Mouse (Mus musculus) gastrocnemius, adult 18-20 months (tissue): ENCODE results near the gene Chpf2. TPM values are rescaled to one million over a fixed set of nuclear protein-coding genes. Genes with fewer than 3 reads are reported as not detected.
"Not testable (repeated sequence)": the region's sequence is repeated elsewhere in the genome, so short reads cannot be mapped to it uniquely, and the experiment has no call there.

Source experiments
- DNase-seq: peaks from one replicate; pipeline ENCODE4 v3.0.0; 2021; ENCODE audit warnings: low spot score
- long read RNA-seq, 2 experiments: library from polyadenylated mRNA; stranded (forward); transcript quantifications; one replicate each; pipeline ENCODE4 v2.0.0; 2021
- total RNA-seq, 2 experiments: library from RNA; stranded (reverse); gene quantifications; 2 replicates each; pipeline ENCODE4 v1.2.3; 2021

Gene Chpf2
- total RNA-seq: 10 to 100 TPM in 1 of 2 experiments, 1 to 10 TPM in 1; 8.9 to 10.3 TPM
- long read RNA-seq, experiment 1, partial matches to known transcripts: 1 of 7 reads
- long read RNA-seq, experiment 1, other reads (novel, unspliced or antisense): 3 of 7 reads
- long read RNA-seq, experiment 2, full-length matches to known transcripts: 15 of 18 reads
- long read RNA-seq, experiment 2, partial matches to known transcripts: 1 of 18 reads
- long read RNA-seq, experiment 2, other reads (novel, unspliced or antisense): 2 of 18 reads

DNA sequence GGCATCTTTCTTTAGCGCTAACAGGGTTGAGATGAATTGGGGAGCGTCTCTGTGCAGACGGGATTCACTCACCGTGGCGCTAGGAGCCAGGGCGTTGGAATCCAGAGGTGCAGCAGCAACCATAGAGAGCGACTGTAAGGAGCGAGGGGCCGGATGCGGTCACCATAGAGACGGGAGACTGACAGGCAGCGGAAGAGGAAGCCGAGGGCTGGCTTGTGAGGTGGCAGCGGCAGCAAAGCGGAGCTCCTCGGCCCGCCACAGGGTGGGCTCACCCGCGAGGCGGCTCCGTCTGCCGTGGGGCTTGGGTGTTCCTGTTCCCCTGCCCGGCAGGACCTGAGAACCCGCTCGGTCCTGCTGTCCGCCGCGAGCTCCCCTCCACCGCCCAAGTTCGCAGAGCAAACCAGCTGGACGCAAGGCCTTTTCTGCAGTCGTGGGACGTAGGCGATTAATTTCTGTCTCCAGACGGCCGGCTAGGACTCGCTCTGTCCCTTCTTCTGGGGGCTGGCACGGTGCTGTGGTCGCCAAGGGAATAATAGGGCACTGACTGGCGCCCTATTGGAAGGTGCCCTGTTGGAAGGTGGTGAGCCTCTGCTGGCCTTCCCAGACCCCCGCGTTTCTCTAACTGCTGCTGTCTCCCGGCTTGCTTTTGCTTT, at the start of gene Chpf2:
Gene Chpf2, plus strand, starts transcription at position 195 of the 653 bp plus-strand sequence.
- peak; percentile 81 for DNase-seq

DNA sequence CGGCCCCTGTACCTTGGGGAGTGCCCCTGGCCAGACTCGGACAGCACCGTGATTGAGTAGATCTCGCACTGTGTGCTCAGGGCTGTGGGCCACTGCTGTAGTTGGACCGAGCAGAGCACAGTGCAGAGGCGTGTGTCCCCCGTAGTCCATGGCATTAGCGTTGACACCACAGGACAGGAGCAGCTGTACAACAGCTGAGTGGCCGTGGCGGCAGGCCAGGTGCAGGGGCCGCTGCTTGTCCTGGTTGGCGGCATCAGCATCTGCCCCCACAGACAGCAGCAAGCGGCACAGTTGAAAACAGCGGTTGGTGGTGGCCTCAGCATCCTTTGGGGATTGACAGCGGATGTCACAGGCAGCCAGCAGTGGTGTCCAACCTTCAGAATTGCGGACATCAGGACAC, 48.9 kb upstream of the Chpf2 start:
- DNase-seq: peak; percentile 56

DNA sequence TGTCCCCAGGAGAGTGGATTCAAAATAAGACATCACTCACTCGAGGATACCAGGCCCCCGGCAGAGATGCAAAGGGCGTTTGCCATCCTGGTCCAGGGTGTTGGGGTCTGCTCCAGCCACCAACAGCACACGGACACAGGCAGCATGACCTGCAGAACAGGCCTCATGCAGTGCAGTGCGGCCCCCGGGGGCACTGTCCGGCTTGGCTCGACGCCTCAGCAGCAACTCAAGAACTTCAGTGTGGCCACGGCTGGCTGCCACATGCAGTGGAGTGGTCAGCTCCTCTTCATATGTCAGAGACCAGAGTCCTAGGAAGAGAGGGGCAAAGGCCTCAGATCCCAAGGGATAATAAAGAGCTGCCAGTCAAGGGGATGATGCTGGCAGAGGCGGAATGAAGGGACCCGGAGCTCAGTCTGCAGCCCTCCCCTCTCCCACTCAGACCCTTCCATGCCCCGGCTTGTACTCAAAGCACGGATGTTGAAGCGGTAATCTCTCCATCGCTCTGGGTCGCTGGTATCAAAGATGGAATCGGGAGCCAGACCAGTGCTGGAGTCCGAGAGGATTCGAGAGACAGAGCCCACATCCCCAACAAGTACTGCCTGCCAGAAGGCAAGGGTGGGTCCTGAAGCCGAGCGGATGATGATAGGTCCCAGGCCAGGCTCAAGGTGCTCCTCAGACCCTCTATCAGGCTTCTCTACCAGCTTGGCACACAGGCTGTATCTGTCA, 46.8 kb upstream of the Chpf2 start:
- no peak for DNase-seq

DNA sequence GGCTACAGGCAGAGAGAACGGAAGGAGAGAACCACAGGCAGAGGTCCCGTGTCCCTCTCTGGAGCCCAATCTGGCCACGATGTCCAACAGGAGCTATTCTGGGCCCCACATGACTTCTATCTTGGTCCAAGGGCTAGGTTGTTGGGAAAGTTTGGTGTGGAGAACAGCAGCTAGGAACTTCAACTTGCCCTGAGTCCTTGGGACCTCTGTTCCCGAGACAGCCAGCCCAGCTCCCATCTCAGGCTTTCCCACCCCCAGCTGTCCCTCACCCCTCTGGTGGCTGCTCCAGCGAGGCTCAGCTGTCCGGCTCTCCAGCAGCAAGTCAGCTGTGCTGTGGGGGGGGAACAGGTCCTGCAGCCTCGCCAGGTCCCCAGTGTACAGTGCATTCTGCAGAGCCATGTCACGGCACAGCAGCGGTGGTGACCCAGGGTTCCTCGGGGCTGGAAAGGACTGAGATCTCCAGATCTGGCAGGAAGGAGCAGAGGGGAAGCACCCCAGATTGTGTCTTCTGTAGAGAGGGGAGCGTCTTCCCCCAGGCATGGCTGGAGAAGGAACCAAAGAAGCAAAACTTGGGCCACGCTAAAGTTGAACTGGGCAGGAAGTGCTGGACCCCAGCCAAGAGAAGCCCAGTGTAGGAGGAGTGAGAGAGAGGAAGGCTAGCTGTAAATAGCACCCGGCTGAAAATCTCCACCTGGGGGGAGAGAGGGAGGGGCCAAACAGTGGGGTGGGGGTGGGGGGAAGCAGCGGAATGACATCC, 46.0 kb upstream of the Chpf2 start, which contains the start of gene Asb10:
Gene Asb10, minus strand, starts transcription at position 592 of the 757 bp plus-strand sequence.
- DNase-seq: peak; percentile 85

DNA sequence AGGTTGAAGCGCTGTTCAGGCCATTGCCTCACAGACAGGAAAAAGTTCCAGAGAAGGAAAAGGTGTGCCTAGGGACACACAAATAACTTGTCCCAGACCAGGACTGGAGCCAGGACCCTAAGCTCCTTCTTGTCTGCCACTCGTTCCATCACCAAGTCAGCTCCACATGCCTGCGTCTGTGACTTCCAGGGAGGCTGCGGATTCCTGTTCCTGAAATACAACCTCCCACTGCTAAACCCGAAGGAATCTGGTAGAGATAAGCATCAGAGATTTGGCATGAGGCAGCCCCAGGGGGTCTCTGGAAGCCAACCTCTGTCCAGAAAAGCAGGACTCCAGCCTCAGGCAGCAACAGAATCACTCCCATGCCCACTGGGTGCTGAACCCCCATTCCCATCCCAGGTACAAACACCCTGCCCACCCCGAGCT, 45.4 kb upstream of the Chpf2 start:
- no peak for DNase-seq

DNA sequence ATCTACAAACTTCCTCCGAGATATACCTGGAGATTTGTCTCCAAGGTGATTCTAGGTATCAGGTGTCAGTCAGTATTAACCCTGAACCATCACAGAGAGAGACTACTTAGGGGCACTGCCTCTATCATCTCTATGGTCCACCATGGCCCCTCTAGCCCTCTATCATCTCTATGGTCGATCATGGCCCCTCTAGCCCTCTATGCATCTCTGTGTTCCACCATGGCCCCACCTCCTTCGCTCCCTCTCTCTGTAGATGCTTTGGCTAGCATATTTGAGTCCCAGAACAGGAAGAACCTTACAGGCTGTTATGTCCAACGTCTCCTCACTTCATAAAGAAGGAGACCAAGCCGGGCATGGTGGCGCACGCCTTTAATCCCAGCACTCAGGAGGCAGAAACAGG, 43.9 kb upstream of the Chpf2 start:
- no peak for DNase-seq

DNA sequence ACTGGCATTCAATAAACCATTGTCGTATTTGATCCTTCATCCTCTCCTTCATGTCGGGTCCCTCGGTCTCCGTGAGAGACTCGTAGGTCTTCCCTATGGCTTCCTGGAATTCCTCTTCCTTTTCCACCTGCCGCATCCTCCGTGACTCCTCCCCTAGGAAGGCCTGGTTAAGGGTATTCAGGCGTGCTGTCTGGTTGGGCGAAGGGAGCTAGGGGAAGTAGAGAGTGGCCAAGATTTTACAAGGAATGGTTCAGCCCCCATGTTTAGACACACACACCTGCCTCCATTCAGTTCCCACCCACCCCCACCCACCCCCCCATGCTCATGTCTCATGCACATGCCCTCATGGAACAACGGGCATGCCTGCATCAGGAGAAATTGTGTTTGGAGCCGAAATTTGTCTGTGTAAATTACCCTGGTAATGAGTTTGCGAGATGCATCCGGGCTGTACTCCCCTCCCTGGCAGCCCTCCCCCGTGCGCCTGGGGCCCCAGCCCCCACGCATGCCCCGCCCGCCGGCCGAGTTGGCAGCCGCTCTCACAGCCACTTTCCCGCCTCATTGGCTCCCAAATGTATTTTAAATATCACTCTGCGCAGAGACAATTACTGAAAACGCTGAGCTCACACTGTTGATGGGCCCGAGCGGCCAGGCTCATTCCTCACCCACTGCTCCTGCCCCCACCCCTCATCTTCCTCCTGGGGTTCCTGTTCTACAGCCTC, 35.8 kb upstream of the Chpf2 start:
- no peak for DNase-seq

DNA sequence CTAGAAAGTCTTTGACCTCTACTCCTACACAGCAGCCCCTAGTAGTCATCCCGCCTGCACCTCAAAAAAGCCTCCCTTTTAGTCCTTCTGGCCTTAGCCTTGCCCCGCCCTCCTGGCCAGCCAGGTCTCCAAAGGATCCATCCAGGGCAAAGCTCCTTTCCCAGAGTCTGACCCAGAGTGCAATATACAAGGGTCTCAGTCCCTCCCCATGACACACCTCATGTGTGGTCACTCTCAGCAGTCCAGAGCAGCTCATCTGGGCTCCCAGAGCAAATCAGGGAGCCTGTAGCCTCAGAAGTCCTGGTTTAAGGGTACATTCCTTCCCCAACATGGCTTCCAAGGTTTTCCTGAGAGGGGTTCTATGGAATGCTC, 35.2 kb upstream of the Chpf2 start:
- DNase-seq: no peak

DNA sequence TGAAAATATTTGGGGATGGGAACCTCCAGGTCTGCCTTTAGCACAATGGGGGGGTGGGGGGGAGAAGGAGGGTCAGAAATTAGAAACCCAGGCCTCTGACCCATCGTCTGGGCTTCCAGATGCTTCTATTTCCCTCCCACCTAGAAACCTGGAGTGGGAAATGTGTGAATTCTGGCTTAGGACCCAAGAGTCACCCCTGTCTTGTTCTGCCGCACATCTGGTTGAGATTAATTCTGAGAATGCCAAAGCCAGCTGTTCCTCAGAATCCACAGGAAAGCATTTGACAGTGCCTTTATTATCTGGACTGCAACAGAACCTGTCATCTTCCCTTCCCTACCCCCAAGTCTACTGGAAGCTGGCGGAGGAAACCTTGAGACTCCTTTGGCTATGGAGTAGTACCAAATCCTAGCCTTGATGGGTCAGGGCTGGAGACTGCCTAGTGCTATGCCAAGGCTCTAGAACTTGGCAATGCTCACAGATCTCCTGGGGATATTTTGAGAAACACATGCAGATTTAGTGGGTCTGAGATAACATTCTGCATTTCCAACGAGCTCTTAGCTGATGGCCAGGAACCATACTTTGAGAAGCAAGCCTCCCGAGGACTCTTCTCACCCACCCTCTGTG, 32.8 kb upstream of the Chpf2 start:
- DNase-seq: no peak

DNA sequence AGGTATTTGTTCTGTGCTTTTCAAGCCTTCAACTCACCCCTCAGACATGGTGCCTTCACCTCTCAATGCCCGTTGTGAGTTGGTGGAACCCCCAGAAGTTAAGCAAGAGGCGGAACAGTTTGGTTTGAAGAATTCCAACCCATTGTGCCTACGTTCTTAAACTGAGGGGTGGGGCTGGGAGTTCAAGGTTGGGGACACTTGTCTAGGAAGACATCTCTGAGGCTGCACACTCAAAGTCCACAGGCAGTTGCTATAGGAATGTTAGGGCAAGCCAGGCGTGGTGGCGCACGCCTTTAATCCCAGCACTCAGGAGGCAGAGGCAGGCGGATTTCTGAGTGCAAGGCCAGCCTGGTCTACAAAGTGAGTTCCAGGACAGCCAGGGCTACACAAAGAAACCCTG, 31.2 kb upstream of the Chpf2 start:
- not testable (repeated sequence) for DNase-seq

DNA sequence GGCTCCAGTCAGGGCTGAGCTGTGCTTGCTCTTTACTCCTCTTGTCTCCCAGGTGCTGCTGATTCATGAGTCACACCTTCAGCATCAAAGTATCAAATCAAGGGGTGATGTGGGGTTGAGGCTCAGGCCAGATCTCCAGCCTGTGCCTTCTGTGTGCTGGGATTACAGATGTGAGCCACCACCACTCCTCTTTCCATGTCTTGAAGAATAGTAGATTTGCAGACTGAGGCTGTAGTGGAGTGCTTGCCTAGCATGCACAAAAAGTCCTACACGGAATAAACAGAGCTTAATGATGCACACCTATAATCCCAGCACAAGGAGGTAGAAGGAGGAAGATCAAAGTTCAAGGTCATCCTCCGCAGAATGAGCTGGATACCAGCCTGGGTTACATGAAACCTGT, 29.8 kb upstream of the Chpf2 start, which contains the start of gene 4931409K22Rik:
Gene 4931409K22Rik, minus strand, starts transcription at position 101 of the 400 bp plus-strand sequence.
- DNase-seq: no peak

DNA sequence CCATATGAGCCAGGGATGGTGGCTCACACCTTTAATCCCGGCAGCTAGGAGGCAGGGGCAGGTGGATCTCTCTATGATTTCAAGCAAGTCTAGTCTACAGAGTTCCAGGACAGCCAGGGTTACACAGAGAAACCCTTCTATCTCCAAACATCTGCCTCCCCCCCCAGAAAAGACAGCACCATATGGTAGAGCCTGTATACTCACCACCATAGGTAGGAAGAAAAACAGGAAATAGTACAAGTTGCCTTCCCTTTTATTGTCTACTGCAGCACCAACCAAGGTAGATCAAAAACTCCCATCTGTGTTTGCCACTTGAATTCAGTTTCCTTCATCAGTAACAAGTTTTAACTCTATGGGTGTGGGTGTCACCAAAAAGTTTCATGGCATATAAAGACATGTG, 10.6 kb upstream of the Chpf2 start:
- no peak for DNase-seq

DNA sequence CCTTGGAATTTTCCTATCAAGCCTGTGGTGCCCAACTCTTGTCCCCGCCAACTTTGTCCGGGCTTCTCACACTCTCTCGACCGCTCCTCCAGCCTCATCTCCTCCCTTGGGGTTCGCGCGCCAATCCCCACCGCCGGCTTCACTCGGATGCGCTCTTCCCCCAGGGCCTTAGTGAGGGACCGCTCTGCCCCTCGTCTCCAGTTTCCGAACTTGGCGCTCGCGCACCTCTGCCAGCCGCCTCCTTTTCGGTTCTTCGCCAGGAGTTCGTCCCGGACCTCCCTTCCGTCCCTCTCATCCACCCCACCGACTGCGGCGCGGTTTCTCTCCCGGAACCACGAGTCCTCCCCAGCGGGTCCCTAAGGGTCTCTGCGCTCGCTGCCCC, 9.7 kb upstream of the Chpf2 start:
- peak; percentile 47 for DNase-seq

DNA sequence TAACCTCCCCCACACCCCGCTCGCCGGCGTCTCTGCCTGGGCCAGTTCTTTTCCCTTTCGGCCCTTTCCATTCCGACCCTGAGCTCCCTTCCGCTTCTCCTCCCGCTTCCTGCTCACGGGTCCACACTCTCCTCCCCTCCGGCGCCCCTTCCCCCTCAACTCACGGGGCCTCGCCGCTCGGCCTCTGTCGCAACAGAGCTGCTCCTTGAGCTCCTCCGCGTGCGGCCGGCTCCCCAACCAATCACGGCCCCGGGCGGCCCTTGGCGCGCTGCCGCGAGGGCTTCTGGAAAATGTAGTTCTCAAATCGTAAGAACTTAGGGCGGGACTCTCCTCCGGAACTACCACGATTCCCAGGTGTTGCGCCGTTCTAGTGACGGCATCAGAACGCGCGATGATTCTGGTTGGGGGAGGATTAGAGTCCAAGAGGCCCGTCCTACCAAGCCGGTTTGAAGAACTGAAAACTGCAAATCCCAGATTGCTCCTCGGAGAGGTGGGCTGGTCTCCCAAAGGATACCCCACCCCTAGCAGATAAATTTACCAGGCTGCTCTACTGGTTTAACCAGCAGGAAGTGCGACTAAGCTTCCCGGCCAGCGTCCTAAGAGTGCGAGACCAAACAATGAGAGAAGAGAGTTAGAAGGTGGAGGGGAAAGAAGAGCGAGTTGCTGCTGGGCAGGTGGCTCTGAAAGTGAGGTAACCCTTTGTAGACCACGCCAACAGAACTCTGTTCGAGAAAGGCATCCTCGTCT, 9.2 kb upstream of the Chpf2 start, which contains the start of gene Abcf2:
Gene Abcf2, minus strand, starts transcription at position 285 of the 747 bp plus-strand sequence.
- DNase-seq: peak; percentile 100

DNA sequence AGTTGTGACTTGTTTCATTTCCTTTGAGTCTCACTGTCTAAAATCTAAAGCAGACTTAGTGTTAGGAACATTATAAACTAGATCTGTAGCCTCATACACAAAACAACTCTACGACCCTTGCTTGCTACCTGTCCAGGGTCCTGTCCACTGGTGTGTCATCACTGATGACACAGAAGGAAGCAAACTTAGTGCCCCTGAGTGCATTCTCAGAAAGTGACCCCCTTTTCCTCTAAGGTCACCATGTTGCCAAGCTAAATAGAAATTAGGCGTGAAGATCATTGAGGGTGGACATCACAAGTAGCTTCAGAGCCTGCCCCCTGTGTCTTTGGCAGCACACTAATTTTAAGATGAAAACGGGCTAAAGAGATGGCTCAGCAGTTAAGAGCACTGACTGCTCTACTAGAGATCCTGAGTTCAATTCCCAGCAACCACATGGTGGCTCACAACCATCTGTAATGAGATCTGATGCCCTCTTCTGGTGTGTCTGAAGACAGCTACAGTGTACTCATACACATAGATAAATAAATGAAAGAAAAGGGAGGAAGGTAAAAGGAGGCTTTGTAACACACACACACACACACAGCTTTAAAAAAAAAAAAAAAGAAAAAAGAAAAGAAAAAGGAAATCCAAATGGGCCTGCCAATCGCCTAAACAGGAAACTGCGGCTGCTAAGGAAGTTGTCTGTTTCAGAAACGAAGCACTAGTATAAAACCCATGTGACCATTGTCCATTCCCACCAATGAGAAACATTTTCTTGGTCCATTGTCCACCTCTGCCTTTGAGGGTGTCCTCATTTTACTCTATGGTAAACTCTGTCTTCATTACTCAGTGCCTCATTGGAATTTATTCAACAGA, 8.2 kb upstream of the Chpf2 start:
- no peak for DNase-seq

DNA sequence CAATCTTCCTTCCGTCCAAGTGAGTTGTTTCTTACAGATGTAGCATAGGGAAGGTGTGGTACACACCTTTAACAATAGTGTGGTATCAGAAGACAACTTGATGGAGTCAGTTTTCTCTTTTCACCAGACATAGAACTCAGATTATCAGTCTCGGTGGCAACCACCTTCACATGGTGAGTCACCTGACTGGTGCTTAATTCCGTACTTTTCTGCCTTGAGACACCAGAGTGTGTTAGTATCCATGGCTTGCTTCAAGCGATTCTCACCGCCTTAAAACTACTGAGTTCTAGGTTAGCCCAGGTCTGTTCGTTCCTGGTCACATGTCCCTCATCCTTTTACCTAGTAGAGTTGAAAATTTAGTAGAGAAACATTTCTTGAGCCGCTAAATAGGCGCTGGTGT, 435 bp upstream of the Chpf2 start:
- no peak for DNase-seq

DNA sequence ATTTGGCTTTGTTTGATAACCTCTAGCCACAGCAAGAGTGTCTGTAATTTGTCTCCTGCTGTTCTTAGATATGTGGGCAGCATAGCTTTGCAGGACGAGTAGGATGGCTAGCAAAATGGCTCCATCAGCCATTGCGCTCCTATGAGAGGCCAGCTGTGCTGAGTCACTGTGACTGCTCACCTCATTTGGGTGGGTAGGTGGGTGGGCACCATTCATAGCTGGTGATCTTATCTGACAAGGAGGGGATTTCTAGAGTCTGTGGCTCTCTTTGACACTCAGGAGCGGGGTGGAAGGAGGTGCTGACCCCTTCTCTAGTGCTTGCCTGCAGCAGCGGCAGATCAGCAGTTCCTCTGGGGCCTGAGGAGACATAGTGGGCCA, 648 bp downstream of the Chpf2 start:
- no peak for DNase-seq

DNA sequence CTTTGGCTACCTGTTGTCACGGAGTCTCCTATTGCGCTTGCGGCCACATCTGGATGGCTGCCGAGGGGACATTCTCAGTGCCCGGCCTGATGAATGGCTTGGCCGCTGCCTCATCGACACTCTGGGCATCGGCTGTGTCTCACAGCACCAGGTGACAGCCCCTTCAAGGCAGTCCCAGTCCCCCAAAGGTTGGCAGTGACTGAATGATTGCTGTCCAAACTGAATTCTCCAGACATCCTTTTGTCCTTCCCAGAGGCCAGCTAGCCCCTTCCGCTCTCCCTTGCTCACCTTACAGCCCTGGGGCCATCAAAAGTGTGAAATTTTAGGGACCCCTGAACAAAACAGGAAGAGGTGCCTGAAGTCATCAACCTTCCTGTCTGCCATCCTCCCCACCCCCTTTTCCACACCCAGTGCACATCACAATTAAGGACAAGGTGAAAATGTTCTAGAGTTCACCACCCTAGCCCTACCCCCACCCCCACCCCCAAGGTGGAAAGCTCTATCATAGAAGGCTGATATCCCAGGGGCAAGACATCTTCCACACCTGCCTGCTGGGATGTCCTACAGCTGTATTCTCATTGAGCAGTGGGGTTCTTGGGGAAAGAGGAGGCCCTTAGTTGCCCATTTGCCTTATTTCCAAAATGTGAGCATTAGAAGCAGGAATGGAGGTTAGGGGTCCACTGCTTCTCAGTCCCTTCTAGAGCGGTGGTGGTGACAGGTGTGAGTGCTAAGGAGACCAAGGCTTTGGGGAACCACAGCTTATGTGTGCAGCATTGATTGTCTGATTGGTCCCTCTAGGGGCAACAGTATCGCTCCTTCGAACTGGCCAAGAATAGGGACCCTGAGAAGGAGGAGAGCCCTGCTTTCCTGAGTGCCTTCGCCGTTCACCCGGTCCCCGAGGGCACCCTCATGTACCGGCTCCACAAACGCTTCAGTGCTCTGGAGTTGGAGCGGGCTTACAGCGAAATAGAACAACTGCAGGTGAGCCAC, 3.3 kb downstream of the Chpf2 start:
- no peak for DNase-seq
